Mouse (Mus musculus): Measurements from ENCODE around the gene Vps18. TPM values are rescaled to one million over a fixed set of nuclear protein-coding genes. Genes with fewer than 3 reads are reported as not detected.

Vps18 gene
- polyA plus RNA-seq, 1 experiment from 2014 or later: 8.7 TPM

GRCm38 (mm10) chr2:119250377-119250776 is 38.2 kb upstream of the Vps18 start:
- no peaks in the 10 kb centered on the region for H3K36me3 ChIP-seq (ENCODE audit: control insufficient read depth, insufficient read depth, low read length)
- peaks cover 14% of the 10 kb centered on the region for H3K27me3 ChIP-seq (ENCODE audit: control insufficient read depth, insufficient read depth, low read length)
- no peak overlapping the region for H3K9ac ChIP-seq (ENCODE audit: low read length)
- H3K9me3 ChIP-seq (ENCODE audit: control insufficient read depth, low read length): no peaks in the 10 kb centered on the region
- no peak overlapping the region for H3K4me3 ChIP-seq (ENCODE audit: control insufficient read depth in 1 of 2, insufficient read depth in 1 of 2, low read depth in 1 of 2, low read length in 2 of 2)
- peak overlapping the region; percentile 53; the same call in 1 of the 2 replicates for H3K4me2 ChIP-seq (ENCODE audit: low read length)
- 63% methylated on average over 5 of the region's 5 CpGs for WGBS
- no peak overlapping the region for H3K27ac ChIP-seq (replicated peaks in 1 of 2; ENCODE audit: control insufficient read depth in 1 of 2, insufficient read depth in 1 of 2, low read depth in 2 of 2, low read length in 2 of 2)
- H3K4me1 ChIP-seq (ENCODE audit: control insufficient read depth in 2 of 2, insufficient read depth in 2 of 2, low read length in 2 of 2): no peaks in the 10 kb centered on the region
- no peak for ATAC-seq (ENCODE audit: insufficient number of reproducible peaks, insufficient read depth, low FRiP score, low read depth)

GRCm38 (mm10) chr2:119250826-119251478 is 37.6 kb upstream of the Vps18 start:
- no peak overlapping the region for H3K4me3 ChIP-seq (ENCODE audit: control insufficient read depth in 1 of 2, insufficient read depth in 1 of 2, low read depth in 1 of 2, low read length in 2 of 2)
- H3K4me2 ChIP-seq (ENCODE audit: low read length): peak overlapping the region; percentile 53
- H3K9ac ChIP-seq (ENCODE audit: low read length): no peak overlapping the region
- H3K9me3 ChIP-seq (ENCODE audit: control insufficient read depth, low read length): no peaks in the 10 kb centered on the region
- no peak for ATAC-seq (ENCODE audit: insufficient number of reproducible peaks, insufficient read depth, low FRiP score, low read depth)
- peaks cover 18% of the 10 kb centered on the region for H3K27me3 ChIP-seq (ENCODE audit: control insufficient read depth, insufficient read depth, low read length)
- no peaks in the 10 kb centered on the region for H3K36me3 ChIP-seq (ENCODE audit: control insufficient read depth, insufficient read depth, low read length)
- H3K27ac ChIP-seq (replicated peaks in 1 of 2; ENCODE audit: control insufficient read depth in 1 of 2, insufficient read depth in 1 of 2, low read depth in 2 of 2, low read length in 2 of 2): no peak overlapping the region
- 11% methylated on average over 11 of the region's 11 CpGs for WGBS
- no peaks in the 10 kb centered on the region for H3K4me1 ChIP-seq (ENCODE audit: control insufficient read depth in 2 of 2, insufficient read depth in 2 of 2, low read length in 2 of 2)

- no peak overlapping the region for H3K4me2 ChIP-seq (ENCODE audit: low read length)
- no peaks in the 10 kb centered on the region for H3K9me3 ChIP-seq (ENCODE audit: control insufficient read depth, low read length)
- H3K4me3 ChIP-seq (ENCODE audit: control insufficient read depth in 1 of 2, insufficient read depth in 1 of 2, low read depth in 1 of 2, low read length in 2 of 2): no peak overlapping the region
- H3K9ac ChIP-seq (ENCODE audit: low read length): no peak overlapping the region
- no peak for ATAC-seq (ENCODE audit: insufficient number of reproducible peaks, insufficient read depth, low FRiP score, low read depth)
- 20% methylated on average over 7 of the region's 7 CpGs for WGBS
- peaks cover 18% of the 10 kb centered on the region for H3K27me3 ChIP-seq (ENCODE audit: control insufficient read depth, insufficient read depth, low read length)
- no peak overlapping the region for H3K27ac ChIP-seq (replicated peaks in 1 of 2; ENCODE audit: control insufficient read depth in 1 of 2, insufficient read depth in 1 of 2, low read depth in 2 of 2, low read length in 2 of 2)
- H3K4me1 ChIP-seq (ENCODE audit: control insufficient read depth in 2 of 2, insufficient read depth in 2 of 2, low read length in 2 of 2): no peaks in the 10 kb centered on the region
- H3K36me3 ChIP-seq (ENCODE audit: control insufficient read depth, insufficient read depth, low read length): no peaks in the 10 kb centered on the region
Observed at GRCm38 (mm10) chr2:119254976-119255375, 33.6 kb upstream of the Vps18 start.

- H3K4me1 ChIP-seq (ENCODE audit: control insufficient read depth in 2 of 2, insufficient read depth in 2 of 2, low read length in 2 of 2): peaks cover 4 to 8% of the 10 kb centered on the region in 2 experiments; a peak in 3 of 4 replicates
- H3K4me3 ChIP-seq (ENCODE audit: control insufficient read depth in 1 of 2, insufficient read depth in 1 of 2, low read depth in 1 of 2, low read length in 2 of 2): no peak overlapping the region
- H3K9me3 ChIP-seq (ENCODE audit: control insufficient read depth, low read length): no peaks in the 10 kb centered on the region
- no peak overlapping the region for H3K9ac ChIP-seq (ENCODE audit: low read length)
- H3K36me3 ChIP-seq (ENCODE audit: control insufficient read depth, insufficient read depth, low read length): no peaks in the 10 kb centered on the region
- no peak overlapping the region for H3K4me2 ChIP-seq (ENCODE audit: low read length)
- H3K27me3 ChIP-seq (ENCODE audit: control insufficient read depth, insufficient read depth, low read length): peaks cover 2% of the 10 kb centered on the region
- no peak for ATAC-seq (ENCODE audit: insufficient number of reproducible peaks, insufficient read depth, low FRiP score, low read depth)
- 69% methylated on average over 1 of the region's 1 CpGs for WGBS
- no peak overlapping the region for H3K27ac ChIP-seq (replicated peaks in 1 of 2; ENCODE audit: control insufficient read depth in 1 of 2, insufficient read depth in 1 of 2, low read depth in 2 of 2, low read length in 2 of 2)
Observed at GRCm38 (mm10) chr2:119260518-119260917, 28.0 kb upstream of the Vps18 start.

DNA sequence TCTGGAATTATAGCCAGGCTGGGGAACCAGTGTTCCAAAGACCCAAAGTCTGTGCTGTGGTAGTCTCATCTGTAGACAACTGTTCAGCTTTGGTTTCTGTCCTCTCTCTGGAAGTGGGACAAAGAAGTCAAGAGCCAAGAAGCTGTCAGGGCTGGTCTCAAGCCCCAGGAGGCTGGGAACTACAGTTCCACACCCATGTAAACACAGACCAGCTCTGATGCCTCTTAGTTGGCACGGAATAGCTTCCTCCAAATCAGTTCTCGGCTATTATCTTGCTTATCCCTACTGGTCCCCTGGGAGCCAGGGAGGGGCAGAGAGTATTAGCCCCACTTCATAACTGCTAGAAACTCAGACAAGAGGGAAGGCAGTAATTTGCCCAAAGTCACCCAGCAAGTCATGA is 27.2 kb upstream of the Vps18 start:
- Histone ChIP-seq H3K27ac (replicated peaks in 1 of 2; ENCODE audit: control insufficient read depth in 1 of 2, insufficient read depth in 1 of 2, low read depth in 2 of 2, low read length in 2 of 2) (no peak overlapping the region), H3K9ac (ENCODE audit: low read length) (no peak overlapping the region), H3K36me3 (ENCODE audit: control insufficient read depth, insufficient read depth, low read length) (no peaks in the 10 kb centered on the region), H3K4me3 (ENCODE audit: control insufficient read depth in 1 of 2, insufficient read depth in 1 of 2, low read depth in 1 of 2, low read length in 2 of 2) (no peak overlapping the region), H3K4me2 (ENCODE audit: low read length) (no peak overlapping the region), H3K27me3 (ENCODE audit: control insufficient read depth, insufficient read depth, low read length) (no peaks in the 10 kb centered on the region), H3K4me1 (ENCODE audit: control insufficient read depth in 2 of 2, insufficient read depth in 2 of 2, low read length in 2 of 2) (peaks cover 4 to 8% of the 10 kb centered on the region in 2 experiments; a peak in 3 of 4 replicates), H3K9me3 (ENCODE audit: control insufficient read depth, low read length) (no peaks in the 10 kb centered on the region)
- no peak for ATAC-seq (ENCODE audit: insufficient number of reproducible peaks, insufficient read depth, low FRiP score, low read depth)
- 36% methylated on average over 2 of the region's 2 CpGs for WGBS

DNA sequence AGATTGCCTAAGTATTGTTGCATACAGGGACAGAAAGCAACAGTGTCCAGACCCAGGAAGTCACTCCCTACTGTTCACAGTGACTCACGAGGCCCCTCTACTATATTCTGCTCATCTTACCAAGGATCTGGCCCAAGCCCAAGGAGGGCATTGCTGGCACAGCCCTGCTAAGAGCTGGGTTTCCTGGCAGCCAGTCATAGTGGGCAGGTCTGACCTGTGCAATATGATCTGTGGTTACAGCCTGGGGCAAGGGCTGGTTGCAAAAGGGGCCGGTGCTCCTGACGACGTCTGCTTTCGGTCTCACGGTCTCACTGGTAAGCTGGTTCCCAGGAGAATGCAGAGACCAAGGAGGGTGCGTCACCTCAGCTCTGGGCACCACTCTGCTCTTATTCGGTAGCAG is 25.6 kb upstream of the Vps18 start:
- Histone ChIP-seq H3K9me3 (ENCODE audit: control insufficient read depth, low read length) (no peaks in the 10 kb centered on the region), H3K4me3 (ENCODE audit: control insufficient read depth in 1 of 2, insufficient read depth in 1 of 2, low read depth in 1 of 2, low read length in 2 of 2) (no peak overlapping the region), H3K27me3 (ENCODE audit: control insufficient read depth, insufficient read depth, low read length) (no peaks in the 10 kb centered on the region), H3K36me3 (ENCODE audit: control insufficient read depth, insufficient read depth, low read length) (no peaks in the 10 kb centered on the region), H3K9ac (ENCODE audit: low read length) (no peak overlapping the region), H3K4me2 (ENCODE audit: low read length) (peak overlapping the region; percentile 16), H3K27ac (replicated peaks in 1 of 2; ENCODE audit: control insufficient read depth in 1 of 2, insufficient read depth in 1 of 2, low read depth in 2 of 2, low read length in 2 of 2) (no peak overlapping the region), H3K4me1 (ENCODE audit: control insufficient read depth in 2 of 2, insufficient read depth in 2 of 2, low read length in 2 of 2) (peaks cover 4 to 8% of the 10 kb centered on the region in 2 experiments; a peak in 3 of 4 replicates)
- 34% methylated on average over 8 of the region's 8 CpGs for WGBS
- ATAC-seq (ENCODE audit: insufficient number of reproducible peaks, insufficient read depth, low FRiP score, low read depth): no peak

GRCm38 (mm10) chr2:119263813-119264212 is 24.7 kb upstream of the Vps18 start:
- Histone ChIP-seq H3K36me3 (ENCODE audit: control insufficient read depth, insufficient read depth, low read length) (no peaks in the 10 kb centered on the region), H3K4me2 (ENCODE audit: low read length) (no peak overlapping the region), H3K9me3 (ENCODE audit: control insufficient read depth, low read length) (no peaks in the 10 kb centered on the region), H3K9ac (ENCODE audit: low read length) (no peak overlapping the region), H3K27ac (replicated peaks in 1 of 2; ENCODE audit: control insufficient read depth in 1 of 2, insufficient read depth in 1 of 2, low read depth in 2 of 2, low read length in 2 of 2) (no peak overlapping the region), H3K4me1 (ENCODE audit: control insufficient read depth in 2 of 2, insufficient read depth in 2 of 2, low read length in 2 of 2) (peaks cover 4 to 8% of the 10 kb centered on the region in 2 experiments; a peak in 3 of 4 replicates), H3K27me3 (ENCODE audit: control insufficient read depth, insufficient read depth, low read length) (0 out of 2 replicates have a peak, but pooled peaks cover 2% of the 10 kb centered on the region), H3K4me3 (ENCODE audit: control insufficient read depth in 1 of 2, insufficient read depth in 1 of 2, low read depth in 1 of 2, low read length in 2 of 2) (no peak overlapping the region)
- ATAC-seq (ENCODE audit: insufficient number of reproducible peaks, insufficient read depth, low FRiP score, low read depth): no peak
- WGBS: 67% methylated on average over 5 of the region's 5 CpGs

GRCm38 (mm10) chr2:119270286-119270642 is 18.3 kb upstream of the Vps18 start:
- H3K9ac ChIP-seq (ENCODE audit: low read length): 0 out of 2 replicates have a peak overlapping the region, but pooled peaks have one; percentile 69
- H3K4me3 ChIP-seq (ENCODE audit: control insufficient read depth in 1 of 2, insufficient read depth in 1 of 2, low read depth in 1 of 2, low read length in 2 of 2): peak overlapping the region in 1 of 2 experiments; percentile 62; a peak in 1 of 4 replicates
- ATAC-seq (ENCODE audit: insufficient number of reproducible peaks, insufficient read depth, low FRiP score, low read depth): no peak
- H3K27me3 ChIP-seq (ENCODE audit: control insufficient read depth, insufficient read depth, low read length): peaks cover 21% of the 10 kb centered on the region
- H3K36me3 ChIP-seq (ENCODE audit: control insufficient read depth, insufficient read depth, low read length): no peaks in the 10 kb centered on the region
- whole genome bisulfite sequencing: 46% methylated on average over 9 of the region's 9 CpGs
- H3K4me1 ChIP-seq (ENCODE audit: control insufficient read depth in 2 of 2, insufficient read depth in 2 of 2, low read length in 2 of 2): no peaks in the 10 kb centered on the region
- no peak overlapping the region for H3K27ac ChIP-seq (replicated peaks in 1 of 2; ENCODE audit: control insufficient read depth in 1 of 2, insufficient read depth in 1 of 2, low read depth in 2 of 2, low read length in 2 of 2)
- H3K4me2 ChIP-seq (ENCODE audit: low read length): peak overlapping the region; percentile 99
- no peaks in the 10 kb centered on the region for H3K9me3 ChIP-seq (ENCODE audit: control insufficient read depth, low read length)
